Mouse (Mus musculus) lung, adult 2 months (tissue): ENCODE data around the gene Atp10a.

ENCODE experiments used
- CTCF ChIP-seq: fragments of 200-500 bp; IDR thresholded peaks from 2 replicates; pipeline ENCODE4 v1.5.1; 2011; ENCODE audit warnings: mild to moderate bottlenecking, low read length, control low read depth; ENCODE audit not compliant: insufficient read depth
- POLR2A ChIP-seq: fragments of 200-500 bp; IDR thresholded peaks from 2 replicates; pipeline ENCODE4 v1.6.1; 2011; ENCODE audit warnings: low read depth, mild to moderate bottlenecking, control low read depth, low read length, borderline replicate concordance; ENCODE audit errors: extremely low read depth

- TF ChIP-seq POLR2A (no peak), CTCF (no peak)
Measured at GRCm38 (mm10) chr7:58829111-58829510, 173.1 kb downstream of the Atp10a start.
